Comparison of ENCODE assay signal across 9 mouse cellular contexts in the genomic region with DNA sequence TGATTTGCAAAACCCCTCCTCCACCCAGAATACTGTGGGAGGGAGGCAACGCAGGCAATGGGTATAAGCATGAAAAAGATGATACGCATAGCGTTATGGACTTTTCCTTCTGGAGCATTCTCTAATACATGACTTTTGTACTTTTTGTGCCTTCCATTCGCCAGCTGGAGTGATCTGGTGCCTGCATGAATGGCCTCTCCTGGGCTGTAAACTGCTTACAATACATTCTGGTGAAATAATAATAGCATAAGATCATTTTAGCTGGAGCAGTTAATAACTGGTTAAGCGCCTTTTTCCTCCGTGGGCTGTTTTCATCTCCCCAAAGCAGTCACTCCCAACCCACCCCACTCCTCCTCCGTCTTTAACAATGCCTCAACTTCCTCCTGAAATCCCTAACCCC. TPM values are rescaled to one million over a fixed set of nuclear protein-coding genes. Genes with fewer than 3 reads are reported as not detected.
DNase-seq lines count a peak whose midpoint lies in the region; ATAC-seq and TF ChIP-seq lines count a peak whose summit lies in the region.
"Had no signal": no experiment of that assay in that cellular context is flagged by ENCODE, and none has a peak within 500 bp of the region (broad histone marks: within the 10 kb centered on the region; RNA-seq: fewer than 3 reads in every experiment).

No protein-coding gene starts in this region.

- TF ChIP-seq EP300 in ES-Bruce4 (IDR thresholded peaks at IDR 0.05; ENCODE audit: insufficient read depth, low read depth, low read length): no peak

- no peak for TF ChIP-seq CTCF in ES-Bruce4 (IDR thresholded peaks at IDR 0.05; ENCODE audit: low read depth, low read length)

- peak overlapping the region; percentile 57 for H3K4me3 ChIP-seq in heart, embryonic 15.5 days
- peak overlapping the region; percentile 68 for H3K4me3 ChIP-seq in ES-Bruce4 (ENCODE audit: low read depth, low read length)
- H3K4me3 ChIP-seq in forebrain, embryonic 12.5 days (replicated peaks): peak overlapping the region; percentile 62
- H3K4me3 ChIP-seq in liver, embryonic 13.5 days (replicated peaks): peak overlapping the region; percentile 42; the same call in 1 of the 2 replicates

- TF ChIP-seq POLR2A in ES-Bruce4 (IDR thresholded peaks at IDR 0.05; ENCODE audit: insufficient read depth, low read length): no peak

- no peak for DNase-seq in heart, adult 11 months
- DNase-seq in liver, embryonic 13.5 days: no peak
- no peak for DNase-seq in urinary bladder, postnatal 14 days (ENCODE audit: low spot score)
- DNase-seq in cerebellum, postnatal 4 days (ENCODE audit: low spot score in 2 of 2): no peak
- DNase-seq in c-Kit-positive CD71-positive TER-119-positive erythroid progenitor cells, embryonic 14.5 days (ENCODE audit: low spot score): no peak

- peak overlapping the region; percentile 93 for H3K4me2 ChIP-seq in heart, embryonic 15.5 days
- peak overlapping the region; percentile 76 for H3K4me2 ChIP-seq in forebrain, embryonic 12.5 days
- H3K4me2 ChIP-seq in liver, embryonic 13.5 days: peak overlapping the region; percentile 55

- H3K9ac ChIP-seq in heart, embryonic 15.5 days: no peak overlapping the region
- peak overlapping the region; percentile 42 for H3K9ac ChIP-seq in ES-Bruce4 (ENCODE audit: low read depth, poor library complexity, severe bottlenecking)
- H3K9ac ChIP-seq in forebrain, embryonic 12.5 days: peak overlapping the region; percentile 59
- H3K9ac ChIP-seq in liver, embryonic 13.5 days: no peak overlapping the region

- peaks cover 49% of the 10 kb centered on the region for H3K27me3 ChIP-seq in heart, embryonic 15.5 days
- H3K27me3 ChIP-seq in ES-Bruce4 (ENCODE audit: control insufficient read depth, insufficient read depth, low read length, poor library complexity, severe bottlenecking): peaks cover 11% of the 10 kb centered on the region
- H3K27me3 ChIP-seq in forebrain, embryonic 12.5 days: peaks cover 46% of the 10 kb centered on the region
- peaks cover 45% of the 10 kb centered on the region for H3K27me3 ChIP-seq in liver, embryonic 13.5 days

- no peaks in the 10 kb centered on the region for H3K36me3 ChIP-seq in heart, embryonic 15.5 days
- no peaks in the 10 kb centered on the region for H3K36me3 ChIP-seq in ES-Bruce4 (ENCODE audit: control insufficient read depth, insufficient read depth, low read length, poor library complexity, severe bottlenecking)
- no peaks in the 10 kb centered on the region for H3K36me3 ChIP-seq in forebrain, embryonic 12.5 days (replicated peaks)
- no peaks in the 10 kb centered on the region for H3K36me3 ChIP-seq in liver, embryonic 13.5 days

- WGBS in heart, embryonic 15.5 days: 31% methylated on average over 7 of the region's 7 CpGs
- 23% methylated on average over 7 of the region's 7 CpGs for WGBS in forebrain, embryonic 12.5 days
- WGBS in liver, embryonic 13.5 days (ENCODE audit: insufficient replicate concordance): 25% methylated on average over 7 of the region's 7 CpGs

- no peak overlapping the region for H3K27ac ChIP-seq in heart, embryonic 15.5 days
- H3K27ac ChIP-seq in ES-Bruce4 (ENCODE audit: insufficient read depth, low read length): no peak overlapping the region
- H3K27ac ChIP-seq in forebrain, embryonic 12.5 days: 0 out of 2 replicates have a peak overlapping the region, but pooled peaks have one; percentile 25
- H3K27ac ChIP-seq in liver, embryonic 13.5 days: no peak overlapping the region

- no peaks in the 10 kb centered on the region for H3K9me3 ChIP-seq in heart, embryonic 15.5 days (replicated peaks)
- no peaks in the 10 kb centered on the region for H3K9me3 ChIP-seq in ES-Bruce4 (replicated peaks; ENCODE audit: control insufficient read depth, insufficient read depth, low read length, poor library complexity, severe bottlenecking)
- no peaks in the 10 kb centered on the region for H3K9me3 ChIP-seq in forebrain, embryonic 12.5 days
- H3K9me3 ChIP-seq in liver, embryonic 13.5 days (replicated peaks): no peaks in the 10 kb centered on the region

- ATAC-seq in heart, embryonic 15.5 days (replicated peaks; ENCODE audit: insufficient number of reproducible peaks, insufficient read depth, low FRiP score, low read depth): no peak
- ATAC-seq in forebrain, embryonic 12.5 days (ENCODE audit: low FRiP score): no peak
- no peak for ATAC-seq in liver, embryonic 13.5 days (ENCODE audit: low read depth)

- peaks cover 14% of the 10 kb centered on the region for H3K4me1 ChIP-seq in heart, embryonic 15.5 days (replicated peaks)
- H3K4me1 ChIP-seq in ES-Bruce4 (ENCODE audit: control insufficient read depth, insufficient read depth, low read length): no peaks in the 10 kb centered on the region
- peaks cover 5% of the 10 kb centered on the region for H3K4me1 ChIP-seq in forebrain, embryonic 12.5 days
- no peaks in the 10 kb centered on the region for H3K4me1 ChIP-seq in liver, embryonic 13.5 days (replicated peaks)

RNA-seq across cellular contexts. Expression of a gene that starts 0.5 kb away (rescaled TPM):
- 0.09 and 0.37 TPM in 2 replicates for polyA plus RNA-seq in heart, embryonic 15.5 days (2015; fragmentation: Nextera tagmentation; extraction: Ambion mirVana)
- polyA plus RNA-seq in ES-Bruce4 (2011; ENCODE audit: insufficient read depth, insufficient read length, low read depth, missing spikeins): not detected in 2 replicates
- 10.4 and 11.7 TPM in 2 replicates for polyA plus RNA-seq in forebrain, embryonic 12.5 days (2016; fragmentation: Nextera tagmentation; extraction: Ambion mirVana)
- 0.08 and 0.09 TPM in 2 replicates for polyA plus RNA-seq in liver, embryonic 13.5 days (2015; fragmentation: Nextera tagmentation; extraction: Ambion mirVana)
- polyA plus RNA-seq: liver, adult 2 months had no signal

Comparison
In these comparisons a context has a peak if more than half of its experiments do, and no peak if none do; other contexts are left out.
1. H3K9ac ChIP-seq: peak in ES-Bruce4 (single experiment) and forebrain, embryonic 12.5 days (single experiment); none in heart, embryonic 15.5 days (single experiment) and liver, embryonic 13.5 days (single experiment).
2. Peak in every context shown above with its lines, with median percentiles within 50 percentile points of each other: H3K4me2 ChIP-seq and H3K4me3 ChIP-seq.